Mouse (Mus musculus): ENCODE results near the gene Nt5m. TPM values are rescaled to one million over a fixed set of nuclear protein-coding genes. Genes with fewer than 3 reads are reported as not detected.

Gene Nt5m
- polyA plus RNA-seq, 1 experiment: 73.2 TPM

- H3K27ac ChIP-seq (ENCODE audit: insufficient read depth, low read length): no peak overlapping the region
- no peak overlapping the region for H3K4me3 ChIP-seq (ENCODE audit: insufficient read depth, low read length)
- H3K4me1 ChIP-seq (ENCODE audit: control insufficient read depth, insufficient read depth, low read length): no peaks in the 10 kb centered on the region
- TF ChIP-seq POLR2A (IDR thresholded peaks at IDR 0.05; ENCODE audit: extremely low read depth, insufficient read depth, low read length) (no peak), CTCF (IDR thresholded peaks at IDR 0.05; ENCODE audit: extremely low read depth, insufficient read depth, low read length) (no peak)
Measured at GRCm38 (mm10) chr11:59895316-59895715, 56.1 kb downstream of the Nt5m start.

GRCm38 (mm10) chr11:59897981-59898599 lies 58.8 kb downstream of the Nt5m start:
- TF ChIP-seq CTCF (IDR thresholded peaks at IDR 0.05; ENCODE audit: extremely low read depth, insufficient read depth, low read length): no peak
- TF ChIP-seq POLR2A (IDR thresholded peaks at IDR 0.05; ENCODE audit: extremely low read depth, insufficient read depth, low read length): no peak
- Histone ChIP-seq H3K4me3 (ENCODE audit: insufficient read depth, low read length) (no peak overlapping the region), H3K4me1 (ENCODE audit: control insufficient read depth, insufficient read depth, low read length) (no peaks in the 10 kb centered on the region; the same call in 1 of the 2 replicates), H3K27ac (ENCODE audit: insufficient read depth, low read length) (no peak overlapping the region)

- no peak for TF ChIP-seq CTCF (IDR thresholded peaks at IDR 0.05; ENCODE audit: extremely low read depth, insufficient read depth, low read length)
- TF ChIP-seq POLR2A (IDR thresholded peaks at IDR 0.05; ENCODE audit: extremely low read depth, insufficient read depth, low read length): no peak
- Histone ChIP-seq H3K4me3 (ENCODE audit: insufficient read depth, low read length) (no peak overlapping the region), H3K27ac (ENCODE audit: insufficient read depth, low read length) (peak overlapping the region; percentile 56)
Measured at GRCm38 (mm10) chr11:59899711-59900685, 60.8 kb downstream of the Nt5m start.

GRCm38 (mm10) chr11:59900995-59901394 lies 61.7 kb downstream of the Nt5m start:
- no peaks in the 10 kb centered on the region; the same call in 1 of the 2 replicates for H3K4me1 ChIP-seq (ENCODE audit: control insufficient read depth, insufficient read depth, low read length)
- peak overlapping the region; percentile 56; the same call in 1 of the 2 replicates for H3K27ac ChIP-seq (ENCODE audit: insufficient read depth, low read length)
- TF ChIP-seq POLR2A (IDR thresholded peaks at IDR 0.05; ENCODE audit: extremely low read depth, insufficient read depth, low read length) (no peak), CTCF (IDR thresholded peaks at IDR 0.05; ENCODE audit: extremely low read depth, insufficient read depth, low read length) (no peak)
- no peak overlapping the region for H3K4me3 ChIP-seq (ENCODE audit: insufficient read depth, low read length)

More at GRCm38 (mm10) chr11:59899711-59900685, 60.8 kb downstream of the Nt5m start:
- H3K4me1 ChIP-seq (ENCODE audit: control insufficient read depth, insufficient read depth, low read length): no peaks in the 10 kb centered on the region; the same call in 1 of the 2 replicates

GRCm38 (mm10) chr11:59902045-59902726 lies 62.9 kb downstream of the Nt5m start:
- TF ChIP-seq CTCF (IDR thresholded peaks at IDR 0.05; ENCODE audit: extremely low read depth, insufficient read depth, low read length): no peak
- TF ChIP-seq POLR2A (IDR thresholded peaks at IDR 0.05; ENCODE audit: extremely low read depth, insufficient read depth, low read length): no peak
- Histone ChIP-seq H3K4me1 (ENCODE audit: control insufficient read depth, insufficient read depth, low read length) (no peaks in the 10 kb centered on the region; the same call in 1 of the 2 replicates), H3K27ac (ENCODE audit: insufficient read depth, low read length) (peak overlapping the region; percentile 70; the same call in 1 of the 2 replicates), H3K4me3 (ENCODE audit: insufficient read depth, low read length) (no peak overlapping the region)

- Histone ChIP-seq H3K27ac (ENCODE audit: insufficient read depth, low read length) (no peak overlapping the region), H3K4me3 (ENCODE audit: insufficient read depth, low read length) (no peak overlapping the region), H3K4me1 (ENCODE audit: control insufficient read depth, insufficient read depth, low read length) (no peaks in the 10 kb centered on the region; the same call in 1 of the 2 replicates)
- TF ChIP-seq POLR2A (IDR thresholded peaks at IDR 0.05; ENCODE audit: extremely low read depth, insufficient read depth, low read length) (no peak), CTCF (IDR thresholded peaks at IDR 0.05; ENCODE audit: extremely low read depth, insufficient read depth, low read length) (no peak)
Measured at GRCm38 (mm10) chr11:59906521-59907123, 67.4 kb downstream of the Nt5m start.

- no peak for TF ChIP-seq POLR2A (IDR thresholded peaks at IDR 0.05; ENCODE audit: extremely low read depth, insufficient read depth, low read length)
- no peak for TF ChIP-seq CTCF (IDR thresholded peaks at IDR 0.05; ENCODE audit: extremely low read depth, insufficient read depth, low read length)
- Histone ChIP-seq H3K27ac (ENCODE audit: insufficient read depth, low read length) (no peak overlapping the region), H3K4me1 (ENCODE audit: control insufficient read depth, insufficient read depth, low read length) (no peaks in the 10 kb centered on the region), H3K4me3 (ENCODE audit: insufficient read depth, low read length) (no peak overlapping the region)
Measured at GRCm38 (mm10) chr11:59908446-59908845, 69.2 kb downstream of the Nt5m start.

- no peaks in the 10 kb centered on the region for H3K4me1 ChIP-seq (ENCODE audit: control insufficient read depth, insufficient read depth, low read length)
- H3K4me3 ChIP-seq (ENCODE audit: insufficient read depth, low read length): no peak overlapping the region
- no peak overlapping the region for H3K27ac ChIP-seq (ENCODE audit: insufficient read depth, low read length)
- TF ChIP-seq CTCF (IDR thresholded peaks at IDR 0.05; ENCODE audit: extremely low read depth, insufficient read depth, low read length) (no peak), POLR2A (IDR thresholded peaks at IDR 0.05; ENCODE audit: extremely low read depth, insufficient read depth, low read length) (no peak)
Measured at GRCm38 (mm10) chr11:59910586-59910985, 71.3 kb downstream of the Nt5m start.

GRCm38 (mm10) chr11:59911523-59911922 lies 72.3 kb downstream of the Nt5m start:
- no peak overlapping the region for H3K27ac ChIP-seq (ENCODE audit: insufficient read depth, low read length)
- no peaks in the 10 kb centered on the region for H3K4me1 ChIP-seq (ENCODE audit: control insufficient read depth, insufficient read depth, low read length)
- TF ChIP-seq CTCF (IDR thresholded peaks at IDR 0.05; ENCODE audit: extremely low read depth, insufficient read depth, low read length) (no peak), POLR2A (IDR thresholded peaks at IDR 0.05; ENCODE audit: extremely low read depth, insufficient read depth, low read length) (no peak)
- H3K4me3 ChIP-seq (ENCODE audit: insufficient read depth, low read length): no peak overlapping the region

Data from cortical plate, adult 2 months (tissue).